Mouse (Mus musculus) liver, embryonic 14.5 days (tissue): Measurements from ENCODE around the gene Amotl2.

Source experiments
- CTCF ChIP-seq: IDR thresholded peaks from 2 replicates; pipeline ENCODE4 v1.5.1; 2016; ENCODE audit warnings: antibody characterized with exemption, low read depth, control low read depth
- EP300 ChIP-seq: IDR thresholded peaks from 2 replicates; pipeline ENCODE4 v1.6.1; 2016; ENCODE audit warnings: antibody characterized with exemption, low read depth

DNA sequence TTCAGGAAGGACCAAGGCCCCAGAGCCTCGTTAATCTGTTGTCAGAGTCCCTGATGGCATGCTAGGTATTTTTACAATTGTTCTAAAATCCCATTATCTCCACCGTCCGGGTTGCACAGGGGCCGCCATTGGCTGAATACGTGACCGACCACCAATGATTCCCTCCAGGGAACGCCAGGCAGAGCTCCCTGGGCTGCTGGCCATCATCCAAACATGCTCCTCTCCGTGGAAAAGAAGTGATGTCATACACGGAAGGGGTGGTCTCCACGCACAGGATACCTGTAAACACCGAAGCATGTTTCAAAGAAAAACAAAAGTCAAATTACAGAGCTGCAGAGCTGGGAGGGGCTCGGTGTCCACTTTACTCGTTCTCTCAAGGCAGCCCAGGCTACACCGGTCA lies 39.9 kb downstream of the Amotl2 start:
- TF ChIP-seq EP300 (no peak), CTCF (no peak)
